Mouse (Mus musculus) spleen, adult 18-20 months (tissue): ENCODE data around the gene Nid1.

Source experiments
- DNase-seq, 2 experiments: peaks; one replicate each; pipeline ENCODE4 v3.0.0; 2022; ENCODE audit warnings: mixed read lengths in 2 of 2

The Nid1 gene

DNA sequence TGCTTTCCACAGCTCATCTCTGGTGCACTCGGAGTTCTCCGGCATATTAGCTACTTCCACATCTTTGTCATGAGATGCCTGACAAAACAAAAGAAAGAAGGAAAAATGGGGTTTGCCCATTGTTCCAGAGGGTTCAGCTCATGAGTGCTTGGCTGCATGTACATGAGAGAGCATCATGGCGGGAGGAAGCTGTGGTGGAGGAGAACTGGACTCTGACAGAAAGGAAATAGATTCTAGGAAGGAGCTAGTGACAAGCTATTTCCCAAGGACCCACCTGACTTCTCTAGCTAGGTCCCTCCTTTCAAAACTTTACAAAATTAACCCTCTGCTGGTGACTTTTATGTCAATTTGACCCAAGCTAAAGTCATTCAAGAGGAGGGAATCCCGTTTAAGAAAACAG lies 110.5 kb downstream of the Nid1 start:
- DNase-seq = no peak

DNA sequence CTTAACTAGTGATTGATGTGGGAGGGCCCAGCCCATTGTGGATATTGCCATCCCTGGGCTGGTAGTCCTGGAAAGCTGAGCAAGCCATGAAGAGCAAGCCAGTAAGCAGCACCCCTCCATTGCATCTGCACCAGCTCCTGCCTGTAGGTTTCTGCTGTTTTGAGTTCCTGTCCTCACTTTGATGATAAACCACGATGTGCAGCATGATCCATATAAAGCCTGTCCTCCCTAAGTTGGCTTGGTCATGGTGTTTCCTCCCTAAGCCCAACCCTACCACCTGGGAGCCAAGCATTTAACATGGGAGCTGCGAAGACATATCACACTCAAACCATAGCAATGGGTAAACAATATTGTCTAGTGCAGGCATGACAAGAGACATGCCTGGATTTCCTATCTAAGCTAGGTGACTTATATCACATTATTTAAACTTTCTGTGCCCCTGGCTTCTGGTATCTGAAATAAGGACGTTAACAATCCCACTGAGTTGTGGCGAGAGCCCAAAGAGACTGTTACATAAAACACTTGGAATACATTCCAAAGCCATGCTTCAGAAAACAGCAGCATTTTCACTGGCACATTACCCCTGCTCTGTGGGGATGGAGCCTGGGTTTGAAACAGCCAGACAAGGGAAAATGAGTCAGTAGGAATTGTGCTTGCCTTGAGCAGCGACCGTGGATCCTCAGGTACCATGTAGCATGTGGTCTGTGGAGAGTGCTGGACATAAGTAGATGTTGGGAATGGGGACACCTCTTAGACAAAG lies 111.3 kb downstream of the Nid1 start:
- DNase-seq = no peak

DNA sequence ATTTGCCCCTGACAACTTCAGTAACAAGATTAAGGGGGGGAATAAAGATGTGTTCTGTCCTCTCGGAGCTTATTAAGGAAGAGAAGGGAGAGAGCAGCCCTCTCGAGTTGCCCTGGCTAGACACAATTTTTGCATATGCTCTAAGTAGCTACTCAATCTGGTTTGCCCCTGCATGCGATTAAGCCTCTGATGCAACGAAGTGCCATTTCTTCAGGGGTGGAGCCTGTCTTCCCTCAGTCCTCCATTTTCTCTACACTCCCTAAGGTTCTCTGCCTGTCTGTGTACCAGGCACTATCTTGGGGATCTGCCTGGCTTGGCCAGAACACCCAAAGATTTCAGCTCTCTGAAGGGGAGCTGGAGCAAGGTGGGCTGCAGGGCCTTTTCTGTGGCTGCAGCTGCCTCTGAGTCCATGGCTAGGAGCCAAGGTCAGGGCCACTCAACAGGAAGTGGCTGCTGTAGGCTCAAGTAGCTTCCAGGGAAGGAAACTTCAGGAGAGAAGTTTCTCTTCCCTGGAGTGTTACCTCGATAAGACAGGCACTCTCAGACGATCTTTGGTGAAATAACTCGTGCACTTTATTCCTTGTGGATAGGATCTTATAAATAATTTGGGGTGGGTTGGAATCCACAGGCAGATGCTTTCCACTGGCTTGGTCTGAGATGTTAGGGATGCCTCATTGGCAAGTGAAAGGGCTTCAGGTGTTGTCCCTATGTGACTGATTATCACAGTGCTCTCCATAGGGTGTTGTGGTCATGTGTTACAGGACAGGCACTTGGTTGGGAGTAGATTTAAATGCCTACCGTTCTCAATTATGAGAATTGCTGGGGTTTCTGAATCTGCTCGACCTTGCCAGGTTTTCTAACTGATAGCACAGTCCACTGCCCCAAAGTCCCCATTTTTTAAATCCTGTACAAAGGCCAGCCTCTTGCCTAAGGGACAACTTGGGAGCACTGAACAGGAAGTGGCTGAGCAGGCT lies 112.6 kb downstream of the Nid1 start:
- DNase-seq = no peak

DNA sequence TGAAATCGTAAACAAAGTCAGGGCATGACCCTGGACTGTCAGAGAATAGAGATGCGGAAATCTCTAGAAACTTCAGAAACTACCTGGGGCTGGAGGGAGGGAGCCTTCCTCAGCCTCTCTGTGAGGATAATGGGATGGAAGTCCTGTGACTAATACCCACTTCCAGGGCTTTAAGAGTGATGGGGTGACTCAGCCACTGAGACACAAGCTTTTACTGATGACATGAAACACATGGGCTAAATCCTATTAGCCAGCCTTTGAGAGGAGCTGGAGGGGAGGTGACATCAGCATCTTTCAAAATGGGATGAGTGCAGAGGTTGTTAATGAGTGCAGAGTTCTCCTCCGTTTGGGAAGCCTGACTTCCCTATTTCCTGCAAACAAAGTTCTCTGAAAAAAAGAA lies 114.7 kb downstream of the Nid1 start:
- DNase-seq = no peak

DNA sequence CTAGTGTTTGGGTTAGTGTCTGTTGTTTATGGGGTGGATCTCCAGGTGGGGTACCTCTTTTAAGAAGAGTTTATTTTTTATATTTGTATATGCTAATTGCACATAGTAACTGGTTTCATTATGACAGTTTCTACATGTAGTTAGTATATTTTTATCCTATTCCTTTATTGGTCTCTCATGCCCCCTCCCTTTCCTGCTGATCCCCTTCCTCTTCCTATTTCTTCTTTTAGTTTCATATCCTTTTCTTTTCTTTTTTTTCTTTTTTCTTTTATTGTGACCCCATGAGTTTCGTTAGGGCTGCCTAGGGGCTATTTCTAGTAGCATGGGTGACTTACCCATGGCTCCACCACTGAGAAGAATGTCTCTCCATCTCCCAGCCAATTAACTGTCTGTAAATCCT lies 116.3 kb downstream of the Nid1 start:
- DNase-seq = no peak

DNA sequence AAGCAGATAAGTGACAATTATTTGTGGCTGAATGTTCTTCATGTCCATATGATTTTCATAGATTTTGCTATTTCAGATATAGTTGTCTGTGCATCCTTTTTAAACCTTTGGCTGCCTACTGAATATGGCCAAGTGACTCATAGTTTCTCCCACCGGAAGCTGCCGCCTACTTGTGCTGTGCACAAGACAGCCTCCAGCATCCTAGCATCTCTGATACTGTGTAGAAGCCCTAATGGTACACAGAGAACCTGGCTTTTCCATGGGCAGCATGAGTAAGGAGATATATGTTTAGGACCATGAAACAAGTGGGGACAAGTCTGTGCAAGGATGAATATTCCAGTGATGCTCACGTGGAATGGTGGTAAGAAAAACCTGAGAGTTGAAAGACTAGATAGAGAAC lies 117.8 kb downstream of the Nid1 start:
- no peak for DNase-seq

DNA sequence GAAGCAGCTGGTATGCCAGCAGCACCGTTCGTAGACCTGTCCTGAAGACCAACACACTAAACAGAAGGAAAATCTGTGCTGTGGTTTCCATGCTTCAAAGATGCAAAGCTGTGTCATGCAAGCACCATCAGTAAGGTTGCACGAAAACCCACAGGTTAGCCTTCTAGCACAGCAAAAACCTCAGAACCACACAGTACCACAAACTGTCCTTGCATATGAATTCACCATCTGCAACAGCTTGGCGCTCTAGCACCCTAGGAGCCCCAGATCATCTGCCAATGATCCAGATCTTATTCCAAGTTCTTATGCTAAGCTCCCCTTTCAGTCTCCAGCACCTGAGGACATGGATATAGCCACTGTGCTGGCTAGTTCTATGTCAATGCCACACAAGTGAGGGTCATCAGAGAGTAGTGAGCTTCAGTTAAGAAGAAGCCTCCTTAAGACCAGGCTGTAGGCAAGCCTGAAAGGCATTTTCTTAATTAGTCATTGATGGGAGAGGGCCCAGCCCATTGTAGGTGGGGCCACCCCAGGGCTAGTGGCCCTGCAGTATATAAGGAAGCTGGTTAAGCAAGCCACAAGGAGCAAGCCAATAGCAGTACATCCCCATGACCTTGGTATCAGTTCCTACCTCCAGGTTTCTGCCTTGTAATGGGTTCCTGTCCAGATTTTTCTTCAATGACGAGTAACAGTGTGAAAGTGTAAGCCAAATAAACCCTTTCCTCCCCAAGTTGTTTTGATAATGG lies 119.8 kb downstream of the Nid1 start:
- DNase-seq = no peak

DNA sequence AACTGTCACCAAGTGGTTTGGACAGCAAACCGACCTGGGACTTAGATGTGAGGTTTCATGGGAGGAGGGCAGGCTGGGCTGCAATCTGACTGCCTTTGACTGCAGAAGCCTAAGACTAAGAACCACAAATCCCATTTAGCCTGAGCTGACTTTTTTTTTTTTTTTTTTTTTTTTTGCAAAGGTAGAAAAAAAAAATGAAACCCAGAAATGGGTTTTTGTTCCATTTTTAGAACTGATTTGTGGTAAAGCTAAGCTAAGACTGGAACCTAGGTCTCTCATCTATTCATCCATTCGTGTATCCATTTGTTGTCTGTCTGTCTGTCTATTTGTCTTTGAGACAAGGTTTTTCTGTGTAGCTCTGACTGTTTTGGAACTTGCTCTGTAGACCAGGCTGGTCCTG lies 120.9 kb downstream of the Nid1 start:
- no peak for DNase-seq

DNA sequence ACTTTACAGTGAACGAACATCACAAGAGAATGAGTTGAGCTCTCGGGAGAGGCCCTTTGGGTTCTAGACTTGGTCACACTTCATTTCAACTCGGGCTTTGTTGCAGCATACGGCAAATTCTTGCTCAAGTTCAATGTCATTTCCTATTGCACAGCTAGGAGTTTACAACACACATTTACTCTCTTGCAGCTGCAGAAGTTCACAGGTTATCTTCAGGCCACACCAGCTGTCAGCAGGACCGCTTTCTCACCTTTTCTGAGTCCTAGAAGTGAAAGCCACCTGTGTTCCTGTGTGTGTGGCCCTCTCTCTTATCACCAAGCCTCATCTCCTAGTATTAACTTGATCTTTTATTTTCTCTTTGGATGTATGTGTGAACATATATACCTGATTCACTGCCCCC lies 121.5 kb downstream of the Nid1 start:
- DNase-seq = no peak
